Mouse (Mus musculus) kidney, postnatal 0 days (tissue): Measurements from ENCODE around the gene Rnf150. TPM values are rescaled to one million over a fixed set of nuclear protein-coding genes. Genes with fewer than 3 reads are reported as not detected.

Experiments
- ATAC-seq: fragments of 200-750 bp; cut with Nextera tagmentation; replicated peaks from 2 replicates; pipeline ENCODE4 v1.8.0; 2017; ENCODE audit warnings: low read depth, moderate number of reproducible peaks, moderate TSS enrichment, moderate library complexity; ENCODE audit not compliant: low FRiP score
- DNase-seq: peaks from one replicate; pipeline ENCODE4 v3.0.0-alpha.2; 2016; ENCODE audit warnings: low spot score
- H3K27ac ChIP-seq: fragments of 300-500 bp; sonication (generic); 2 replicates; pipeline ENCODE4 v1.5.1; 2014; ENCODE audit warnings: mild to moderate bottlenecking
- H3K27me3 ChIP-seq: fragments of 300-500 bp; sonication (generic); 2 replicates; pipeline ENCODE4 v1.6.1; 2014; ENCODE audit warnings: low read length, mixed read lengths; ENCODE audit not compliant: insufficient read depth
- H3K36me3 ChIP-seq: fragments of 300-500 bp; sonication (generic); 2 replicates; pipeline ENCODE4 v1.6.1; 2014; ENCODE audit warnings: low read length, mixed read lengths; ENCODE audit not compliant: insufficient read depth
- H3K4me1 ChIP-seq: fragments of 300-500 bp; sonication (generic); replicated peaks from 2 replicates; pipeline ENCODE4 v1.6.1; 2014; ENCODE audit warnings: antibody characterized with exemption, low read length, mixed read lengths; ENCODE audit not compliant: insufficient read depth
- H3K4me2 ChIP-seq: fragments of 300-500 bp; sonication (generic); 2 replicates; pipeline ENCODE4 v1.6.1; 2014; ENCODE audit warnings: mild to moderate bottlenecking, low read length, moderate library complexity, mixed read lengths
- H3K4me3 ChIP-seq: fragments of 300-500 bp; sonication (generic); replicated peaks from 2 replicates; pipeline ENCODE4 v1.5.1; 2014; ENCODE audit warnings: low read depth, low read length
- H3K9ac ChIP-seq: fragments of 300-500 bp; sonication (generic); 2 replicates; pipeline ENCODE4 v1.6.1; 2014; ENCODE audit warnings: low read depth, low read length
- H3K9me3 ChIP-seq: fragments of 300-500 bp; sonication (generic); replicated peaks from 2 replicates; pipeline ENCODE4 v1.6.1; 2016; ENCODE audit warnings: low read length, inconsistent platforms, mixed read lengths
- CTCF ChIP-seq: IDR thresholded peaks from 2 replicates; pipeline ENCODE4 v1.5.1; 2016; ENCODE audit warnings: antibody characterized with exemption, low read depth, mild to moderate bottlenecking, moderate library complexity
- WGBS: fragments of 180-500 bp; shearing (Covaris S2); extraction: QIAGEN DNeasy Blood & Tissue Kit; methylation state at CpG from one replicate; pipeline ENCODE4 v1.1.7; 2014; 5-methylcytosine and 5-hydroxymethylcytosine counted together
- polyA plus RNA-seq: library from polyadenylated mRNA; unstranded; fragments of >200 nt; fragmentation: Nextera tagmentation; extraction: Ambion mirVana; gene quantifications from 2 replicates; pipeline ENCODE4 v1.2.1, GENCODE M21; 2015

The Rnf150 gene
- polyA plus RNA-seq, 1 experiment from 2014 or later, result 1.3 TPM

DNA sequence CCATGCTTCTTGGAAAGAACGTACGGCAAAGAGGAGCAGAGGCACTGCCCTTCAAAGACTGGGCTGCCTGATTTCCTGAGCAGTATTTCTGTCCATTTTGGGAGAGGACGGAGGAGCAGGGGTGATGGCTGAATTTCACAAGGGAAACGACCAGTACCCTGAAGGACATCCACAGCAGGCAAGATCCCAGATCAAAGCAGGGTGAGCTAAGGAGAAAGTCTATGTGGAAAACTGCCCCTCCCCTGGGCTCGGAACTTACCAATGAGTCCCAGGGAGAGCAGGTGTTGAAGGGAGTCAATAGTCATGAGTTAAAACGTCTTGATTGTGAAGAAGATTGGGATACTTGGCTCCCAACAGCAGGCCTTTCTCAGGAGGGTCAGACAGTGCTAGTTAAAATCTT, 225.0 kb downstream of the Rnf150 start:
- no peak for TF ChIP-seq CTCF
- H3K9me3 ChIP-seq, result no peaks in the 10 kb centered on the region
- H3K4me3 ChIP-seq, result no peak overlapping the region
- ATAC-seq, result no peak
- no peaks in the 10 kb centered on the region for H3K27me3 ChIP-seq
- no peaks in the 10 kb centered on the region for H3K36me3 ChIP-seq
- no peak overlapping the region for H3K9ac ChIP-seq
- no peak for DNase-seq
- 72% methylated on average over 6 of the region's 6 CpGs for WGBS
- no peak overlapping the region for H3K27ac ChIP-seq
- H3K4me2 ChIP-seq, result no peak overlapping the region
- no peaks in the 10 kb centered on the region for H3K4me1 ChIP-seq

DNA sequence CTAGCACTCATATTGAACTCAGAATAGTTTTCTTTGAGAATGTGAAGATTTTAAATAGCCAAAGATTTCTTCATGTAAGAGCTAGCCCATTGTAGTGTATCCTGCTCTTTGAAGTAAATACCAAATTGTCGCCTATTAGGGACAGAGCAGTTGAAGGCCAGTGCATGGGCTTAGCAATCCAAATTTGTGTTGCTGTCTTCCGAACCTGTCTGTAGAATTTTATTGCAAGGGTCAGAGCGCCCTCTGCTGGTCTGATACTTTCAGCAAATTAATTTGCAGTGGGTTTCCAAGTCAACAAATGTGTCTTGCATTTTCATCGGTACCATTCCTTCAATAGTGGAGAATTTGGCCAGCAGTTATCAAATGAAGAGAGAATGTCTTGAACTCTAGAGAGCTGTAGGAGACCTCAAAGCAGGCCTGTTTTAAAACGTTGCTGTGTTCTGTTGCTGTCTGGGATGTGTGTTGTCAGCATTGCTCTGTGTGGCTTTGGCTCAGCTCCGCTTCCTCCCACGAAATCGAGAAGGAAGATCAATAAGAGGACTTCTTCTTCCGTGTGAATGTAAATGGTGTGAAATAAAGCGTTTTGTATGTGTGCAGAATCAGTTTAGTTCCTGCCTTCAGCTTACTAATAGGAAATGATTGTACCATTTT, 226.3 kb downstream of the Rnf150 start:
- no peak overlapping the region for H3K4me2 ChIP-seq
- no peak overlapping the region for H3K9ac ChIP-seq
- H3K36me3 ChIP-seq, result no peaks in the 10 kb centered on the region
- H3K27ac ChIP-seq, result no peak overlapping the region
- WGBS, result 29% methylated on average over 10 of the region's 10 CpGs
- TF ChIP-seq CTCF, result peak; percentile 92
- H3K4me1 ChIP-seq, result no peaks in the 10 kb centered on the region
- no peak overlapping the region for H3K4me3 ChIP-seq
- 0 out of 2 replicates have a peak, but pooled peaks have one; percentile 17 for ATAC-seq
- H3K9me3 ChIP-seq, result no peaks in the 10 kb centered on the region
- peak; percentile 91 for DNase-seq
- H3K27me3 ChIP-seq, result no peaks in the 10 kb centered on the region

DNA sequence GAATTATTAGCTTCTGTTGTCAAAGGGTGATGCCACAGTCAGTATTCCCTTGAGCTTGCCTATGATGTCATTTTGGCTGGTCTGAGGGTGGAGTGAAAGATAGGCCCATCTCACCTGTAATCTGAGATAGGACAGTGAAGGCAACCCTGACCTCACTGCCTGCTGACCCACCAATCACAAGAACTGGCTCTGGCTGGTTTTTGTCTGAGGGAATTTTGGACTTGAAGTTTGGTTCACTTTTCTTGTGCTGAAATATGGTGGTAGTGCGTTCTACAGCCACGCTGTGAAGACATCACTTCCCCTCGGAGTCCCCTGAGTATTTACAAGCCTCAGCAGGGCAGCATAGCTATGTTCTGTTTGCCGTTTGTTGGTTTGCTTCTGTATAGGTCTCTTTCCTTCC, 227.3 kb downstream of the Rnf150 start:
- DNase-seq, result no peak
- Histone ChIP-seq H3K4me2 (no peak overlapping the region), H3K4me1 (no peaks in the 10 kb centered on the region), H3K27ac (no peak overlapping the region), H3K27me3 (no peaks in the 10 kb centered on the region), H3K9ac (no peak overlapping the region), H3K9me3 (no peaks in the 10 kb centered on the region), H3K4me3 (no peak overlapping the region), H3K36me3 (no peaks in the 10 kb centered on the region)
- WGBS, result 75% methylated on average over 4 of the region's 4 CpGs
- ATAC-seq, result no peak
- TF ChIP-seq CTCF, result no peak

DNA sequence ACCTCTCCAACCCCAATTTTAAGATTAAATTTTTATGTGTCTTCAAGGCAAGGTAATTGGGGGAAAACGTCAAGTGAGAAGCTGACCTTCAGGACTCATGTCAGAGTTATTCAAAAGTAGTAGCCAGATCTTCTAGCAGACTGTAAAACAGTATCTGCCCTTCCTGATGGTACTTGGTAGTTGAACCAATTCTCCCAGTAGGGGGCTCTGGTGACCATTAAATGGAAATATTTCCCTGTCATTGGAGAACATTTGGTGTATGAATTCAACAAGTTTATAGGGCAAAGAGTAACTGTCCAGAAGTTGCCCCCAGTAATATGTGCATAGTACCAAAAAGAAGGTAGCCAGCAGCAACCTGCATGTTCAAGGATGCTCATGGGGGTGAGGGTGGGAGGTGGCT, 236.9 kb downstream of the Rnf150 start:
- peak; percentile 75 for TF ChIP-seq CTCF
- no peaks in the 10 kb centered on the region for H3K9me3 ChIP-seq
- WGBS, result 42% methylated on average over 1 of the region's 1 CpGs

DNA sequence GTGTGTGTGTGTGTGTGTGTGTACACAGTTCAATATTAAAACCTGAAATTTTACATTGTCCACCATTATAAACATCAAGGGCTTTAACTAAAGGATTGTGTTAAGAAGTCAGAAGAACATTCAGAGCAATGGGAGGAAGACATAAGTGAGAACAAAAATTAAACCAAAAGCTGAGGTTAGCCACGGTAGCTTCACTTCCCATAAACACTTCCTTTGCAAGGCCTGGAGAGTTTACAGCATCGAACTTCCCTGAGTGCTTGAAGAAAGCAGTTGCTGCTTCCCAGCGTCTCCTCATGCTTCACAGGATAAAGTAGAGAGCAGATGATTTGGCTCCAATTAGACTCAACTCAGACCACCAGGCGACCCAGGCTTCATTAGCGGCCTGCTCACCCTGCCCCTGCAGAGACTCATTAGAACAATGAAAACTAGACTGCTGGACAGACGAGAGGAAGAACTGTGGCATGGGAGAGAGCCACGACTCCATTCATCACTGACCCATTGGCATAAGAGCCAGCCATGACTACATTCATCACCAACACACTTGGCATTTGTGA, 239.9 kb downstream of the Rnf150 start:
- DNase-seq (no peak), ATAC-seq (no peak)
- Histone ChIP-seq H3K9ac (no peak overlapping the region), H3K27me3 (no peaks in the 10 kb centered on the region), H3K4me1 (no peaks in the 10 kb centered on the region), H3K27ac (no peak overlapping the region), H3K4me2 (no peak overlapping the region), H3K9me3 (no peaks in the 10 kb centered on the region), H3K36me3 (no peaks in the 10 kb centered on the region), H3K4me3 (no peak overlapping the region)
- no peak for TF ChIP-seq CTCF
- 63% methylated on average over 7 of the region's 7 CpGs for WGBS

More for the DNA sequence above, 236.9 kb downstream of the Rnf150 start:
- Histone ChIP-seq H3K27me3 (no peaks in the 10 kb centered on the region), H3K36me3 (no peaks in the 10 kb centered on the region), H3K4me1 (no peaks in the 10 kb centered on the region), H3K27ac (no peak overlapping the region), H3K4me2 (no peak overlapping the region), H3K9ac (no peak overlapping the region), H3K4me3 (no peak overlapping the region)
- ATAC-seq (no peak), DNase-seq (peak; percentile 70)

DNA sequence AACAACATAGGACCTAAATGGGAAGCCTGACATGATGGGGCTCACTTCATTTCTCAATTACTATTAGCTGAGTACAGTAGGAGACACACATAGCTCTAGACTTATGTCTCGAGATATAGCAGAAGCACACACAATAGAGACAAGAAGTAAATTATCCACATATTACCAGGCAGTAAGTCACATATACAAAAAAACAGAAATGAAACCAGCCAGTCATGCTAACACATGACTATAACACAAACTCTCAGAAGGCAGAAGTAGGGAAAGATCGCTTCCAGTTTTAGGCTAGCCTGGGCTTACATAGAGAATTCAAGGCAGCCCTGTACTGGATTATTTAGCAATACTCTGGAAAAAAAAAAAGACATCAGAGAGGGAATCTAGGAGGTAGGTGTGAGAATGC, 240.8 kb downstream of the Rnf150 start:
- H3K4me2 ChIP-seq, result no peak overlapping the region
- H3K4me3 ChIP-seq, result no peak overlapping the region
- DNase-seq, result no peak
- H3K36me3 ChIP-seq, result no peaks in the 10 kb centered on the region
- no peak overlapping the region for H3K9ac ChIP-seq
- WGBS, result 97% methylated on average over 2 of the region's 2 CpGs
- no peak overlapping the region for H3K27ac ChIP-seq
- no peaks in the 10 kb centered on the region for H3K4me1 ChIP-seq
- no peaks in the 10 kb centered on the region for H3K27me3 ChIP-seq
- TF ChIP-seq CTCF, result no peak
- no peaks in the 10 kb centered on the region for H3K9me3 ChIP-seq
- ATAC-seq, result no peak
